Mouse (Mus musculus) stomach, embryonic 15.5 days (tissue): Measurements from ENCODE around the gene Faah. TPM values are rescaled to one million over a fixed set of nuclear protein-coding genes. Genes with fewer than 3 reads are reported as not detected.
A peak's percentile ranks its signal among the peaks of the same experiment; 100 is the strongest.

Experiments used
- ATAC-seq: fragments of 200-750 bp; cut with Nextera tagmentation; 2 replicates; pipeline ENCODE4 v1.8.0; 2017; ENCODE audit warnings: low read depth, moderate number of reproducible peaks, moderate TSS enrichment; ENCODE audit not compliant: insufficient read depth, low FRiP score
- H3K27ac ChIP-seq: fragments of 300-500 bp; sonication (generic); 2 replicates; pipeline ENCODE4 v1.5.1; 2015; ENCODE audit warnings: mild to moderate bottlenecking, inconsistent platforms
- H3K27me3 ChIP-seq: fragments of 300-500 bp; sonication (generic); replicated peaks from 2 replicates; pipeline ENCODE4 v1.6.1; 2015; ENCODE audit warnings: inconsistent platforms
- H3K36me3 ChIP-seq: fragments of 300-500 bp; sonication (generic); 2 replicates; pipeline ENCODE4 v1.6.1; 2015; ENCODE audit warnings: inconsistent platforms
- H3K4me1 ChIP-seq: fragments of 300-500 bp; sonication (generic); 2 replicates; pipeline ENCODE4 v1.6.1; 2015; ENCODE audit warnings: inconsistent platforms
- H3K4me2 ChIP-seq: fragments of 300-500 bp; sonication (generic); 2 replicates; pipeline ENCODE4 v1.6.1; 2015; ENCODE audit warnings: mild to moderate bottlenecking, inconsistent platforms
- H3K4me3 ChIP-seq: fragments of 300-500 bp; sonication (generic); replicated peaks from 2 replicates; pipeline ENCODE4 v1.5.1; 2015; ENCODE audit warnings: inconsistent platforms
- H3K9ac ChIP-seq: fragments of 300-500 bp; sonication (generic); 2 replicates; pipeline ENCODE4 v1.6.1; 2015; ENCODE audit warnings: inconsistent platforms
- H3K9me3 ChIP-seq: fragments of 300-500 bp; sonication (generic); 2 replicates; pipeline ENCODE4 v1.6.1; 2016; ENCODE audit warnings: inconsistent platforms
- WGBS: fragments of 180-500 bp; shearing (Covaris S2); methylation state at CpG from one replicate; pipeline ENCODE4 v1.1.7; 2015; 5-methylcytosine and 5-hydroxymethylcytosine counted together
- polyA plus RNA-seq: library from polyadenylated mRNA; unstranded; fragments of >200 nt; fragmentation: Nextera tagmentation; extraction: Ambion mirVana; gene quantifications from 2 replicates; pipeline ENCODE4 v1.2.1, GENCODE M21; 2015

Faah gene
- polyA plus RNA-seq, 1 experiment from 2014 or later, result 14.8 TPM

DNA sequence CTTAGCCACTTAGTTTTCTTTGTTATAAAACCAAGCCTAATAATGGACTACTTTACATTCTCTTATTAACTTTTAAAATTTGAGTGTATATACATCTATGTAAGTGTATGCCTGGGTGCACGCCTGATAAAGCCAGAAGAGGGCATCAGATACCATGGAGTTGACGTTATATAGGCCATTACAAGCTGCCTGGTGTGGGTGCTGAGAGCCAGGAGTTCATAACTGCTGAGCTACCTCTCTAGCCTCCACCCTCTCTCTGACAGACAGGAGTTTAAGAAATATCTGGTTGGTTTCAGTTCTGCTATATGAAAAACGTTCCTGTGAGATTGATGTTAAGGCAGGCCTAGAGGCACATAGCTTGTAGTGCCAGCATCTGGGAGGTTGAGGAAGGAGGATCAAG is 24.5 kb upstream of the Faah start:
- no peak overlapping the region for H3K27ac ChIP-seq
- no peaks in the 10 kb centered on the region for H3K27me3 ChIP-seq
- H3K9me3 ChIP-seq, result no peaks in the 10 kb centered on the region
- no peak for ATAC-seq
- H3K36me3 ChIP-seq, result no peaks in the 10 kb centered on the region
- WGBS, result 83% methylated on average over 3 of the region's 3 CpGs
- H3K4me1 ChIP-seq, result no peaks in the 10 kb centered on the region
- H3K4me2 ChIP-seq, result no peak overlapping the region
- H3K4me3 ChIP-seq, result no peak overlapping the region
- H3K9ac ChIP-seq, result no peak overlapping the region

DNA sequence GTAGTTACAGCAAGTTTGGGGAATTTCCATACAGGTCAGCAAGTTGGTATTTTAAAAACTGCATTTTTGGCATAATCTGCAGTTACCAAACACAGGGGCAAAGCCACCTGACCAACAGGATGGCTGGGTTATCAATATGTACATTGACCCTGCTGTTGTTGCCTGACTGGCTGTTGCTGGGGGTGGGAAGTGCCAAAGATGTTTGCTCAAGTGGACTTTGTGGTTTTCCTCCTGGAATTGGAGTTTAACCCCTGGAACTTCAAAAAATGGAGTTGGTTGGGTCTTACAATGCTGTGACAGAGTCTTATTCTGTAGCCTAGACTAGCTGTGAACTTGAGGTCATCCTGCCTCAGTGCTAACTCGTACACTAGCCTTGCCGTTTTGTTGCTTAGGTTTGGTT is 22.7 kb upstream of the Faah start:
- 87% methylated on average over 2 of the region's 2 CpGs for WGBS
- no peak overlapping the region for H3K4me3 ChIP-seq
- H3K4me1 ChIP-seq, result no peaks in the 10 kb centered on the region
- H3K9ac ChIP-seq, result no peak overlapping the region
- H3K4me2 ChIP-seq, result no peak overlapping the region
- ATAC-seq, result no peak
- no peaks in the 10 kb centered on the region for H3K27me3 ChIP-seq
- H3K9me3 ChIP-seq, result no peaks in the 10 kb centered on the region
- peaks cover 3% of the 10 kb centered on the region for H3K36me3 ChIP-seq
- H3K27ac ChIP-seq, result no peak overlapping the region

DNA sequence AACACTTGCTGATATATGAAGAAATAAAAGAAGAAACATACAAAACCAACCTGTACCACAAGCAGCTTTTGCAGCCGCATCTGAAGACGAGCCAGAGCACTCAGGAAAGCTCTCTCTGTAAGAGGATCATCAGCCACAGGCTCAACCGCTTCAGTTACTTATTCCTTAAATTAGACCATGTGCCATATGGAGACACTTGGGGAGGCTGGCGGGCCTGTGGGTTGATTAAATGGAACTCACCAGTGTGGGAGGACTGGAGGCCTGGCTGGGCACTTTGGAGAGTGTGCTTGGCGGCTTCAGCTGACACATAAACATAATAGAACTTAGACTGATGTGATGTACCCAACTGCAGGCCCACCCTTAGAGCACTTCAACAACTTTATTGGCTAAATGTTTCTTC is 15.6 kb upstream of the Faah start:
- no peak overlapping the region for H3K9ac ChIP-seq
- no peak for ATAC-seq
- H3K36me3 ChIP-seq, result peaks cover 16% of the 10 kb centered on the region
- no peak overlapping the region for H3K27ac ChIP-seq
- no peaks in the 10 kb centered on the region for H3K9me3 ChIP-seq
- 87% methylated on average over 5 of the region's 5 CpGs for WGBS
- no peak overlapping the region for H3K4me3 ChIP-seq
- H3K4me2 ChIP-seq, result no peak overlapping the region
- H3K4me1 ChIP-seq, result no peaks in the 10 kb centered on the region
- H3K27me3 ChIP-seq, result no peaks in the 10 kb centered on the region

DNA sequence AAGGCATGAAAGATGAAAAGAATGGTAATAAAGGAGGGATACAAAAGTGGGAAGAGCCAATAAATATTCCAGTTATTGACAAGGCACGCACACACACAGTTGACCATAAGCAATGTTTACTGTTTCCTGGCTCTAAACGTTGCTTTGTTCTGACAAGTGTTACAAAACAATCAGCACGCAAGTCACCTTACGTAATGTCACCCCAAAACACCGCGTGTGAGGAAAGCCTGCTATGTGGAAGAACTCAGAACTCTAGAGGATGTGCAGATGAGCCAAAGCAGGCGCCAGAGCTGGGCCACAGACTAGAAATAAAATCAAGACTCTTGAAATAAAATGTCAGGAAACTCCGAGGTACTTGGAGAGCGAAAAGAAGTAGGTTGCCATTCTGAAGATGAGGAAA is 15.2 kb upstream of the Faah start:
- no peak overlapping the region for H3K4me2 ChIP-seq
- H3K9ac ChIP-seq, result no peak overlapping the region
- no peak overlapping the region for H3K27ac ChIP-seq
- no peak for ATAC-seq
- no peak overlapping the region for H3K4me3 ChIP-seq
- no peaks in the 10 kb centered on the region for H3K4me1 ChIP-seq
- H3K9me3 ChIP-seq, result no peaks in the 10 kb centered on the region
- 87% methylated on average over 9 of the region's 9 CpGs for WGBS
- no peaks in the 10 kb centered on the region for H3K27me3 ChIP-seq
- peaks cover 16% of the 10 kb centered on the region for H3K36me3 ChIP-seq

- no peaks in the 10 kb centered on the region for H3K9me3 ChIP-seq
- H3K4me2 ChIP-seq, result peak overlapping the region; percentile 98
- peak overlapping the region; percentile 67 for H3K4me3 ChIP-seq
- under 1% methylated on average over 60 of the region's 60 CpGs for WGBS
- ATAC-seq, result peak; percentile 86
- peak overlapping the region; percentile 54 for H3K9ac ChIP-seq
- H3K4me1 ChIP-seq, result peaks cover 5% of the 10 kb centered on the region
- H3K27ac ChIP-seq, result peak overlapping the region; percentile 54; the same call in 1 of the 2 replicates
- no peaks in the 10 kb centered on the region for H3K36me3 ChIP-seq
- H3K27me3 ChIP-seq, result peaks cover 34% of the 10 kb centered on the region
Measured at GRCm38 (mm10) chr4:116017300-116017901, 325 bp downstream of the Faah start.

GRCm38 (mm10) chr4:116016862-116017299 is 845 bp downstream of the Faah start:
- Histone ChIP-seq H3K9ac (peak overlapping the region; percentile 54), H3K27me3 (peaks cover 34% of the 10 kb centered on the region), H3K4me1 (peaks cover 5% of the 10 kb centered on the region), H3K4me3 (peak overlapping the region; percentile 67), H3K4me2 (peak overlapping the region; percentile 98), H3K36me3 (no peaks in the 10 kb centered on the region), H3K27ac (peak overlapping the region; percentile 54; the same call in 1 of the 2 replicates), H3K9me3 (no peaks in the 10 kb centered on the region)
- 11% methylated on average over 16 of the region's 16 CpGs for WGBS
- no peak for ATAC-seq

- H3K27ac ChIP-seq, result no peak overlapping the region
- H3K9ac ChIP-seq, result no peak overlapping the region
- 50% methylated on average over 3 of the region's 3 CpGs for WGBS
- H3K4me3 ChIP-seq, result peak overlapping the region; percentile 67
- peak overlapping the region; percentile 98 for H3K4me2 ChIP-seq
- no peak for ATAC-seq
- H3K27me3 ChIP-seq, result peaks cover 34% of the 10 kb centered on the region
- peaks cover 5% of the 10 kb centered on the region for H3K4me1 ChIP-seq
- H3K36me3 ChIP-seq, result no peaks in the 10 kb centered on the region
- no peaks in the 10 kb centered on the region for H3K9me3 ChIP-seq
Measured at GRCm38 (mm10) chr4:116016396-116016795, 1.3 kb downstream of the Faah start.

GRCm38 (mm10) chr4:116015996-116016395 is 1.7 kb downstream of the Faah start:
- Histone ChIP-seq H3K4me1 (peaks cover 5% of the 10 kb centered on the region), H3K4me2 (peak overlapping the region; percentile 98), H3K9me3 (no peaks in the 10 kb centered on the region), H3K27ac (no peak overlapping the region), H3K27me3 (peaks cover 34% of the 10 kb centered on the region), H3K9ac (no peak overlapping the region), H3K4me3 (no peak overlapping the region), H3K36me3 (no peaks in the 10 kb centered on the region)
- no peak for ATAC-seq
- WGBS, result 63% methylated on average over 8 of the region's 8 CpGs

GRCm38 (mm10) chr4:116015502-116015901 is 2.2 kb downstream of the Faah start:
- ATAC-seq, result no peak
- Histone ChIP-seq H3K4me1 (peaks cover 5% of the 10 kb centered on the region), H3K36me3 (no peaks in the 10 kb centered on the region), H3K4me2 (no peak overlapping the region), H3K9ac (no peak overlapping the region), H3K9me3 (no peaks in the 10 kb centered on the region), H3K4me3 (no peak overlapping the region), H3K27me3 (peaks cover 34% of the 10 kb centered on the region), H3K27ac (no peak overlapping the region)
- WGBS, result 84% methylated on average over 5 of the region's 5 CpGs

- H3K4me2 ChIP-seq, result no peak overlapping the region
- peaks cover 4% of the 10 kb centered on the region for H3K27me3 ChIP-seq
- no peak for ATAC-seq
- H3K9me3 ChIP-seq, result no peaks in the 10 kb centered on the region
- H3K4me1 ChIP-seq, result peaks cover 9% of the 10 kb centered on the region; the same call in 1 of the 2 replicates
- H3K36me3 ChIP-seq, result no peaks in the 10 kb centered on the region
- H3K27ac ChIP-seq, result no peak overlapping the region
- WGBS, result 67% methylated on average over 8 of the region's 8 CpGs
- H3K9ac ChIP-seq, result no peak overlapping the region
- no peak overlapping the region for H3K4me3 ChIP-seq
Measured at GRCm38 (mm10) chr4:116010186-116010585, 7.5 kb downstream of the Faah start.

DNA sequence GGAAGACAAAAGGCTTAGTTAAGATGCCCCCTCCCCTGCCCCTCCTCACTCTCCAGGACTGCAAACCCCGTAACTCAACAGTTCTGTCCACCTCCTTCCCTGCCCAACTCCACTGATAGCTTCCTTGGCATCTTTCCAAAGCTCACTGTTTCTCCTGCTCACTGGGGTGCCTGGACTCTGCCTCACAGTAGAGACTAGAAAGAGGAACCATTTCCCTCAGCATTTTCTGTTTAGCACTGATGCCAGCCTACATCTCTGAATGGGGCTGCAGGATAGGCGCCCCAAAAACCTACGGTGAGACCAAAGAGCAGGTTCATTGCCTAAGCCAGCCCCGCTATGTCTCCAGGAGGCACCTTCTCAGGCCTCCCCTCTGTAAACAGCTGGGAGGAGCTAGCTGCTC is 16.5 kb downstream of the Faah start:
- Histone ChIP-seq H3K9ac (no peak overlapping the region), H3K27ac (no peak overlapping the region), H3K4me2 (no peak overlapping the region), H3K36me3 (no peaks in the 10 kb centered on the region), H3K9me3 (no peaks in the 10 kb centered on the region), H3K4me3 (no peak overlapping the region), H3K27me3 (no peaks in the 10 kb centered on the region), H3K4me1 (0 out of 2 replicates have a peak, but pooled peaks cover 5% of the 10 kb centered on the region)
- ATAC-seq, result no peak
- WGBS, result 69% methylated on average over 4 of the region's 4 CpGs

DNA sequence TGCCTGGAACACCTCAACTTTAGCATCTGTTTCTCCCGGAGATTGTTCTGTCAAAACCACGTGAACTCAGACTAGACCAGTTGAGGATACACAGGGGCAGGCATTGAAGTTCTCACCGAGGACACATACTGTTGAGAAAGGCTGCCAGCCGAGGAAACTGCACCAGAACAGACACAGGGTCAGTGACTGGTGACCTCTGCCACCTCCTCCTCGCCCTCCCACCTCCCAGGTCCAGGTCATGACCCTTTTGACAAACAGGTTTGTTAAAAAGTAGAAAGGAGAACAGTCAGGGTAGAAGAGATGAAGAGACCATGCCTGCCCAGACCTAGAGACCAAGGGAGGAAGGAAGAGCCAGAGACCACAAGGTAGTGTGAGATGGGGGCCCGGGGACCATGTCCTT is 17.1 kb downstream of the Faah start:
- Histone ChIP-seq H3K4me3 (no peak overlapping the region), H3K9me3 (no peaks in the 10 kb centered on the region), H3K4me1 (0 out of 2 replicates have a peak, but pooled peaks cover 5% of the 10 kb centered on the region), H3K4me2 (no peak overlapping the region), H3K27me3 (no peaks in the 10 kb centered on the region), H3K9ac (no peak overlapping the region), H3K36me3 (no peaks in the 10 kb centered on the region), H3K27ac (no peak overlapping the region)
- 38% methylated on average over 6 of the region's 6 CpGs for WGBS
- no peak for ATAC-seq

GRCm38 (mm10) chr4:115996729-115997128 is 21.0 kb downstream of the Faah start:
- Histone ChIP-seq H3K36me3 (no peaks in the 10 kb centered on the region), H3K9ac (no peak overlapping the region), H3K9me3 (no peaks in the 10 kb centered on the region), H3K4me2 (no peak overlapping the region), H3K4me3 (no peak overlapping the region), H3K27me3 (no peaks in the 10 kb centered on the region), H3K4me1 (0 out of 2 replicates have a peak, but pooled peaks cover 5% of the 10 kb centered on the region), H3K27ac (no peak overlapping the region)
- ATAC-seq, result no peak
- 58% methylated on average over 4 of the region's 4 CpGs for WGBS
